Comparison of ENCODE assay signal across 9 mouse cellular contexts in genomic region chr4:59928347-59928746, GRCm38 (mm10). TPM values are rescaled to one million over a fixed set of nuclear protein-coding genes. Genes with fewer than 3 reads are reported as not detected.
DNase-seq lines count a peak whose midpoint lies in the region; ATAC-seq and TF ChIP-seq lines count a peak whose summit lies in the region.
"Had no signal": no experiment of that assay in that cellular context is flagged by ENCODE, and none has a peak within 500 bp of the region (broad histone marks: within the 10 kb centered on the region; RNA-seq: fewer than 3 reads in every experiment).

No protein-coding gene starts in this region.

- H3K4me2 ChIP-seq in forebrain, embryonic 16.5 days (ENCODE audit: low read length) = no peak overlapping the region
- no peak overlapping the region for H3K4me2 ChIP-seq in hindbrain, embryonic 11.5 days (replicated peaks; ENCODE audit: low read depth, low read length)
- H3K4me2 ChIP-seq: liver, embryonic 15.5 days had no signal

- peak; percentile 17 for DNase-seq in G1E (ENCODE audit: low spot score)
- peak; percentile 1 for DNase-seq in c-Kit-negative CD71-positive TER-119-positive erythroid progenitor cells, embryonic 14.5 days (ENCODE audit: low read depth, low spot score)
- peak; percentile 69 for DNase-seq in hindbrain, embryonic 11.5 days (ENCODE audit: low spot score)
- peak; percentile 54 for DNase-seq in layer of hippocampus, adult 9-10 months (ENCODE audit: low spot score)
- DNase-seq in lung, postnatal 36 days = peak; percentile 87
- DNase-seq in skeletal muscle tissue, adult 2 months (ENCODE audit: low read depth, low spot score) = peak; percentile 57

- no peaks in the 10 kb centered on the region for H3K36me3 ChIP-seq in G1E (replicated peaks)
- no peaks in the 10 kb centered on the region for H3K36me3 ChIP-seq in forebrain, embryonic 16.5 days (ENCODE audit: control insufficient read depth, insufficient read depth)
- H3K36me3 ChIP-seq in hindbrain, embryonic 11.5 days (ENCODE audit: control insufficient read depth, insufficient read depth, low read length) = no peaks in the 10 kb centered on the region
- H3K36me3 ChIP-seq: liver, embryonic 15.5 days had no signal

- no peak overlapping the region for H3K9ac ChIP-seq in forebrain, embryonic 16.5 days (replicated peaks; ENCODE audit: low read depth, low read length)
- H3K9ac ChIP-seq in hindbrain, embryonic 11.5 days (ENCODE audit: low read depth, low read length) = no peak overlapping the region
- H3K9ac ChIP-seq: liver, embryonic 15.5 days had no signal

- peak; percentile 47; the same call in 1 of the 2 replicates for TF ChIP-seq CTCF in G1E (IDR thresholded peaks at IDR 0.05; ENCODE audit: low read depth, low read length)

- peak; percentile 66 for ATAC-seq in G1E (ENCODE audit: extremely low read depth, insufficient number of reproducible peaks, low FRiP score, poor library complexity, severe bottlenecking)
- 0 out of 2 replicates have a peak, but pooled peaks have one; percentile 28 for ATAC-seq in forebrain, embryonic 16.5 days
- ATAC-seq in hindbrain, embryonic 11.5 days (ENCODE audit: low FRiP score) = peak; percentile 62; the same call in 1 of the 2 replicates
- no peak for ATAC-seq in activated CD4-positive, CD25-positive, alpha-beta regulatory T cell, adult 4 months

- H3K9me3 ChIP-seq in G1E (replicated peaks) = no peaks in the 10 kb centered on the region
- no peaks in the 10 kb centered on the region for H3K9me3 ChIP-seq in forebrain, embryonic 16.5 days (ENCODE audit: control insufficient read depth, low read length)
- no peaks in the 10 kb centered on the region for H3K9me3 ChIP-seq in hindbrain, embryonic 11.5 days (ENCODE audit: control insufficient read depth, low read length)
- H3K9me3 ChIP-seq: liver, embryonic 15.5 days had no signal

- no peaks in the 10 kb centered on the region for H3K4me1 ChIP-seq in G1E (ENCODE audit: insufficient read depth, low read depth, low read length)
- H3K4me1 ChIP-seq in forebrain, embryonic 16.5 days (replicated peaks; ENCODE audit: control insufficient read depth, insufficient read depth, low read length) = no peaks in the 10 kb centered on the region
- H3K4me1 ChIP-seq in hindbrain, embryonic 11.5 days (replicated peaks; ENCODE audit: control insufficient read depth, insufficient read depth, low read length) = no peaks in the 10 kb centered on the region; the same call in 1 of the 2 replicates
- H3K4me1 ChIP-seq: liver, embryonic 15.5 days had no signal

- H3K4me3 ChIP-seq in G1E (ENCODE audit: low read depth, low read length) = no peak overlapping the region
- no peak overlapping the region for H3K4me3 ChIP-seq in forebrain, embryonic 16.5 days (replicated peaks; ENCODE audit: low read length)
- no peak overlapping the region for H3K4me3 ChIP-seq in hindbrain, embryonic 11.5 days (ENCODE audit: low read depth, low read length)
- H3K4me3 ChIP-seq: liver, embryonic 15.5 days had no signal

- 16% methylated on average over 6 of the region's 6 CpGs for WGBS in forebrain, embryonic 16.5 days
- 26% methylated on average over 6 of the region's 6 CpGs for WGBS in hindbrain, embryonic 11.5 days

- H3K27me3 ChIP-seq in G1E (ENCODE audit: insufficient read depth, low read length) = peaks cover 16% of the 10 kb centered on the region
- no peaks in the 10 kb centered on the region for H3K27me3 ChIP-seq in forebrain, embryonic 16.5 days (replicated peaks; ENCODE audit: control insufficient read depth, insufficient read depth, low read length)
- no peaks in the 10 kb centered on the region for H3K27me3 ChIP-seq in hindbrain, embryonic 11.5 days (ENCODE audit: control insufficient read depth, insufficient read depth, low read length)
- H3K27me3 ChIP-seq: liver, embryonic 15.5 days had no signal

- H3K27ac ChIP-seq in forebrain, embryonic 16.5 days (ENCODE audit: low read length) = no peak overlapping the region
- H3K27ac ChIP-seq in hindbrain, embryonic 11.5 days (ENCODE audit: low read depth, low read length) = no peak overlapping the region
- H3K27ac ChIP-seq: liver, embryonic 15.5 days had no signal

RNA-seq across cellular contexts. Expression of gene Slc46a2, which starts 13.5 kb away (rescaled TPM):
- total RNA-seq in G1E (2014; fragmentation: Nextera tagmentation) (not detected in 2 replicates), G1E (2017) (0.05 and 0.06 TPM in 2 replicates)
- not detected in 2 replicates for polyA plus RNA-seq in G1E (2012)
- 0.16 TPM in 1 of 2 replicates, not detected in the other for polyA plus RNA-seq in forebrain, embryonic 16.5 days (2015; fragmentation: Nextera tagmentation; extraction: Ambion mirVana)
- polyA plus RNA-seq in hindbrain, embryonic 11.5 days (2014; fragmentation: Nextera tagmentation; extraction: Ambion mirVana) = 0.11 TPM in 1 of 2 replicates, not detected in the other
- under 1 TPM; 0.22 to 0.34 TPM for polyA plus RNA-seq in activated CD4-positive, CD25-positive, alpha-beta regulatory T cell, adult 4 months (2017; shearing (Covaris generic))
- polyA plus RNA-seq: liver, embryonic 15.5 days had no signal

RNA-seq across cellular contexts. Expression of gene Mup4, which starts 32.2 kb away (rescaled TPM):
- not detected in 2 replicates for total RNA-seq in G1E (2014; fragmentation: Nextera tagmentation)
- total RNA-seq in G1E (2017) = not detected in 2 replicates
- not detected in 2 replicates for polyA plus RNA-seq in G1E (2012)
- polyA plus RNA-seq in forebrain, embryonic 16.5 days (2015; fragmentation: Nextera tagmentation; extraction: Ambion mirVana) = not detected in 2 replicates
- not detected in 2 replicates for polyA plus RNA-seq in hindbrain, embryonic 11.5 days (2014; fragmentation: Nextera tagmentation; extraction: Ambion mirVana)
- polyA plus RNA-seq in activated CD4-positive, CD25-positive, alpha-beta regulatory T cell, adult 4 months (2017; shearing (Covaris generic)) = not detected
- polyA plus RNA-seq: liver, embryonic 15.5 days had no signal

RNA-seq across cellular contexts. Expression of gene Mup6, which starts 35.7 kb away (rescaled TPM):
- total RNA-seq in G1E (2014; fragmentation: Nextera tagmentation) (not detected in 2 replicates), G1E (2017) (not detected in 2 replicates)
- polyA plus RNA-seq in G1E (2012) = not detected in 2 replicates
- not detected in 2 replicates for polyA plus RNA-seq in forebrain, embryonic 16.5 days (2015; fragmentation: Nextera tagmentation; extraction: Ambion mirVana)
- polyA plus RNA-seq in hindbrain, embryonic 11.5 days (2014; fragmentation: Nextera tagmentation; extraction: Ambion mirVana) = not detected in 2 replicates
- not detected for polyA plus RNA-seq in activated CD4-positive, CD25-positive, alpha-beta regulatory T cell, adult 4 months (2017; shearing (Covaris generic))
- polyA plus RNA-seq: liver, embryonic 15.5 days had no signal

Comparison
In these comparisons a context has a peak if more than half of its experiments do, and no peak if none do; other contexts are left out.
1. DNase-seq: peak in every context shown above with its lines; median percentile 87 in lung, postnatal 36 days; 69 in hindbrain, embryonic 11.5 days; 57 in skeletal muscle tissue, adult 2 months; 54 in layer of hippocampus, adult 9-10 months; 17 in G1E; 1 in c-Kit-negative CD71-positive TER-119-positive erythroid progenitor cells, embryonic 14.5 days.